Mouse (Mus musculus) liver, postnatal 0 days (tissue): ENCODE results near the gene Olfr458. TPM values are rescaled to one million over a fixed set of nuclear protein-coding genes. Genes with fewer than 3 reads are reported as not detected.

Source experiments
- ATAC-seq: fragments of 200-750 bp; cut with Nextera tagmentation; 2 replicates; pipeline ENCODE4 v1.8.0; 2017; ENCODE audit warnings: mild to moderate bottlenecking, moderate library complexity
- DNase-seq: peaks from one replicate; pipeline ENCODE4 v3.0.0-alpha.2; 2016
- H3K27ac ChIP-seq: fragments of 300-500 bp; sonication (generic); 2 replicates; pipeline ENCODE4 v1.5.1; 2014; ENCODE audit warnings: antibody characterized with exemption, moderate library complexity, mild to moderate bottlenecking, low read depth
- H3K27me3 ChIP-seq: fragments of 300-500 bp; sonication (generic); 2 replicates; pipeline ENCODE4 v1.6.1; 2014; ENCODE audit warnings: low read length, control low read depth, mixed read lengths; ENCODE audit not compliant: insufficient read depth
- H3K36me3 ChIP-seq: fragments of 300-500 bp; sonication (generic); replicated peaks from 2 replicates; pipeline ENCODE4 v1.6.1; 2014; ENCODE audit warnings: mild to moderate bottlenecking, control low read depth, low read length, moderate library complexity, mixed read lengths; ENCODE audit not compliant: insufficient read depth
- H3K4me1 ChIP-seq: fragments of 300-500 bp; sonication (generic); 2 replicates; pipeline ENCODE4 v1.6.1; 2014; ENCODE audit warnings: antibody characterized with exemption, mild to moderate bottlenecking, control low read depth; ENCODE audit not compliant: insufficient read depth
- H3K4me2 ChIP-seq: fragments of 300-500 bp; sonication (generic); 2 replicates; pipeline ENCODE4 v1.6.1; 2014; ENCODE audit warnings: low read depth, mild to moderate bottlenecking, low read length, moderate library complexity, mixed read lengths
- H3K4me3 ChIP-seq: fragments of 300-500 bp; sonication (generic); 2 replicates; pipeline ENCODE4 v1.5.1; 2014; ENCODE audit warnings: low read depth, low read length
- H3K9ac ChIP-seq: fragments of 300-500 bp; sonication (generic); replicated peaks from 2 replicates; pipeline ENCODE4 v1.6.1; 2014; ENCODE audit warnings: mild to moderate bottlenecking, moderate library complexity
- H3K9me3 ChIP-seq: fragments of 300-500 bp; sonication (generic); 2 replicates; pipeline ENCODE4 v1.6.1; 2016; ENCODE audit warnings: mild to moderate bottlenecking, control low read depth, low read length, mixed read lengths
- CTCF ChIP-seq: sonication (generic); IDR thresholded peaks from 2 replicates; pipeline ENCODE4 v1.5.1; 2016; ENCODE audit warnings: antibody characterized with exemption, low read depth
- EP300 ChIP-seq: IDR thresholded peaks from 2 replicates; pipeline ENCODE4 v1.6.1; 2016; ENCODE audit warnings: antibody characterized with exemption, low read depth, mild to moderate bottlenecking
- WGBS: fragments of 180-500 bp; shearing (Covaris S2); extraction: QIAGEN DNeasy Blood & Tissue Kit; methylation state at CpG from one replicate; pipeline ENCODE4 v1.1.7; 2014; ENCODE audit not compliant: insufficient replicate concordance; 5-methylcytosine and 5-hydroxymethylcytosine counted together
- polyA plus RNA-seq: library from polyadenylated mRNA; unstranded; fragments of >200 nt; fragmentation: Nextera tagmentation; extraction: Ambion mirVana; gene quantifications from 2 replicates; pipeline ENCODE4 v1.2.1, GENCODE M21; 2015

The Olfr458 gene
- polyA plus RNA-seq, 1 experiment from 2014 or later, result not detected

DNA sequence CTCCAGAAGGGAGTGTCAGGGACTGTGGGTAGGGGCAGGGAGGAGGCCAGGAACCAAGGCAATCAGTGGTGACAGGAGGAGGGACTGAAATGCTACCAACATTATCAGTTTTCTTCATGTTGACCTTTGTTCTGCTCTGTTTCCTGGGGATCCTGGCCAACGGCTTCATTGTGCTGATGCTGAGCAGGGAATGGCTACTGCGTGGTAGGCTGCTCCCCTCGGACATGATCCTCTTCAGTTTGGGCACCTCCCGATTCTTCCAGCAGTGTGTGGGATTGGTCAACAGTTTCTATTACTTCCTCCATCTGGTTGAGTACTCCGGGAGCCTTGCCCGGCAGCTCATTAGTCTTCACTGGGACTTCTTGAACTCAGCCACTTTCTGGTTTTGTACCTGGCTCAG is 30.6 kb downstream of the Olfr458 start, which contains the start of gene Tas2r126:
Gene Tas2r126, plus strand, starts transcription at position 90 of the 400 bp plus-strand sequence.
- H3K9me3 ChIP-seq, result no peaks in the 10 kb centered on the region

DNA sequence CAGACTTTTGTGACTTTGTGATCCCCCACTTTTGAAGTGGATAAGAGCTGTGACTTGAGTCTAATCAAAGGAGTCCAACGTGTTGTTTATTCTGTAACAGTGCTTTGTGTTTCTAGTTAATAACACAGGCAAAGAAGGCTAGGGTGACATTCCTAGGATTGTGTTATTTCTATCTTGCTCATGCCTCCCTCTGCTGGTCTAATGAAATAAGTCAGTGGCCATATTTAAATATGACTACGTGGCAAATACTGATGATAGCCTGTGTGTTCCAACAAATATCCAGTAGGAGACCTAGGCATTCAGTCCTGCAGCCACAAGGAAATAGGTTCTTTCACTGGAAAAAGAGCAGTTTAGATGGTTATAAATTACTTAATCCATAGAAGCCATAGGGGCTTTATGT is 31.4 kb downstream of the Olfr458 start:
- H3K9me3 ChIP-seq, result no peaks in the 10 kb centered on the region
- TF ChIP-seq CTCF (peak; percentile 40), EP300 (no peak)
- 56% methylated on average over 2 of the region's 2 CpGs for WGBS
- H3K4me1 ChIP-seq, result peaks cover 9% of the 10 kb centered on the region; the same call in 1 of the 2 replicates
- no peak overlapping the region for H3K4me2 ChIP-seq
- H3K9ac ChIP-seq, result no peak overlapping the region
- ATAC-seq (no peak), DNase-seq (no peak)
- H3K27me3 ChIP-seq, result no peaks in the 10 kb centered on the region
- H3K27ac ChIP-seq, result no peak overlapping the region
- no peak overlapping the region for H3K4me3 ChIP-seq
- H3K36me3 ChIP-seq, result no peaks in the 10 kb centered on the region

More for the DNA sequence above, 30.6 kb downstream of the Olfr458 start, which contains the start of gene Tas2r126:
- Histone ChIP-seq H3K4me3 (no peak within 1 kb of the TSS), H3K36me3 (no peaks in the 10 kb centered on the region), H3K27ac (no peak within 1 kb of the TSS), H3K9ac (no peak within 1 kb of the TSS), H3K4me2 (no peak within 1 kb of the TSS), H3K27me3 (no peaks in the 10 kb centered on the region), H3K4me1 (peaks cover 9% of the 10 kb centered on the region; the same call in 1 of the 2 replicates)
- no peak for ATAC-seq
- 60% methylated on average over 6 of the region's 6 CpGs for WGBS
- TF ChIP-seq CTCF (no peak), EP300 (no peak)
- no peak for DNase-seq

- no peak overlapping the region for H3K4me3 ChIP-seq
- 72% methylated on average over 4 of the region's 4 CpGs for WGBS
- no peaks in the 10 kb centered on the region for H3K27me3 ChIP-seq
- H3K4me2 ChIP-seq, result no peak overlapping the region
- no peaks in the 10 kb centered on the region for H3K4me1 ChIP-seq
- TF ChIP-seq EP300 (no peak), CTCF (no peak)
- ATAC-seq (no peak), DNase-seq (no peak)
- H3K9ac ChIP-seq, result no peak overlapping the region
- no peaks in the 10 kb centered on the region for H3K9me3 ChIP-seq
- no peak overlapping the region for H3K27ac ChIP-seq
- no peaks in the 10 kb centered on the region for H3K36me3 ChIP-seq
Observed at GRCm38 (mm10) chr6:42426337-42426736, 38.7 kb downstream of the Olfr458 start.

DNA sequence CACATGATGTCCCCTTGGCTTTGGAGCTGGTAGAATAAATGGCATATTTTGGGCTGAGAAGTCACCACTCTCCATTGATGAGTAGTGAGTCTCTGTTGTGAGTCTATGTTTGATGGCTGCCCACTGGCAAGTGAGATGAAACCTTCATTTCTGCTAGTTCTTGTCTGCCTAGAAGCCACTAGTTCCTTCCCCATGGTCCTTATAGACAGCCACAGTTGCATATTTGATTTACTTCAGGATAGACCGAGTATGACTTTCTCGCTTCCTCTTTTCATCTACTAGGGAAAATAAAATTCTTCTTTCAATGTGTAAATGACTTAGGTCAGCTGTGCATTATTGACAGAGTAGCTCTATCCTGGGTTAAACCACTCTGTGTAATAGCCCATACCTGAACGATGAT is 40.5 kb downstream of the Olfr458 start:
- WGBS, result 58% methylated on average over 3 of the region's 3 CpGs
- no peaks in the 10 kb centered on the region for H3K9me3 ChIP-seq
- no peak overlapping the region for H3K27ac ChIP-seq
- ATAC-seq, result no peak
- H3K4me3 ChIP-seq, result no peak overlapping the region
- TF ChIP-seq EP300 (no peak), CTCF (no peak)
- no peaks in the 10 kb centered on the region for H3K4me1 ChIP-seq
- no peak overlapping the region for H3K9ac ChIP-seq
- H3K4me2 ChIP-seq, result no peak overlapping the region
- no peaks in the 10 kb centered on the region for H3K36me3 ChIP-seq
- no peaks in the 10 kb centered on the region for H3K27me3 ChIP-seq
- no peak for DNase-seq

DNA sequence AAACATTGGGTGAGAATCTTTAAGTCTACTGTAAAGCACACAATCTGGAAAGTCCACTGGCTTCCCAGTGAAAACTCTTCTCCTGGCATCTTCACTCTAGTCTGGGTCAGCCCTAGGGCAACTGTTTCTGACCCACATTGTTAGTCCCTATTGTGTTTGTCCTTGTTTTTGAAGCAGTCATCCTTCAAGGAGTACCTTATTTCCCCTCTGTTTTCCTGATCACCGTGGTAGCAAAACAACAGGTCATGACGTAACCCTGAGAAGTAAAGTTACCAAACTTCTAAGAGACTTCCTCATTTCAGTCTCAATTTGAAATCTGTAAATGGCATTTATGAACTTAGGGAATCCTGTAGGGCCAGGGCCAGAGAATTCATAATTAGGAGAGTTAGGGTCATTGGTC is 43.6 kb downstream of the Olfr458 start:
- Histone ChIP-seq H3K9me3 (no peaks in the 10 kb centered on the region), H3K9ac (no peak overlapping the region), H3K27ac (no peak overlapping the region), H3K27me3 (no peaks in the 10 kb centered on the region), H3K4me1 (no peaks in the 10 kb centered on the region), H3K36me3 (no peaks in the 10 kb centered on the region), H3K4me3 (no peak overlapping the region), H3K4me2 (no peak overlapping the region)
- no peak for DNase-seq
- no peak for TF ChIP-seq EP300
- no peak for TF ChIP-seq CTCF
- ATAC-seq, result peak; percentile 17; the same call in 1 of the 2 replicates
- WGBS, result 31% methylated on average over 2 of the region's 2 CpGs

- H3K4me3 ChIP-seq, result no peak overlapping the region
- no peak overlapping the region for H3K9ac ChIP-seq
- WGBS, result 79% methylated on average over 2 of the region's 2 CpGs
- DNase-seq, result no peak
- TF ChIP-seq CTCF (no peak), EP300 (no peak)
- no peak for ATAC-seq
- H3K4me2 ChIP-seq, result no peak overlapping the region
- no peaks in the 10 kb centered on the region for H3K36me3 ChIP-seq
- no peaks in the 10 kb centered on the region for H3K4me1 ChIP-seq
- no peak overlapping the region for H3K27ac ChIP-seq
- H3K27me3 ChIP-seq, result no peaks in the 10 kb centered on the region
- H3K9me3 ChIP-seq, result no peaks in the 10 kb centered on the region
Observed at GRCm38 (mm10) chr6:42419443-42419842, 45.6 kb downstream of the Olfr458 start.

Other genes starting within 250 kb of the Olfr458 start
- gene Tas2r144, start 249.9 kb downstream of the Olfr458 start, polyA plus RNA-seq, result not detected in 2 replicates
- 20.5 and 26.7 TPM in 2 replicates for gene Gstk1, start 219.3 kb downstream of the Olfr458 start, polyA plus RNA-seq
- gene Tmem139, start 203.2 kb downstream of the Olfr458 start, polyA plus RNA-seq, result not detected in 2 replicates
- 10.3 and 11.1 TPM in 2 replicates for gene Casp2, start 200.2 kb downstream of the Olfr458 start, polyA plus RNA-seq
- gene Clcn1, start 178.5 kb downstream of the Olfr458 start, polyA plus RNA-seq, result 0.09 TPM in 1 of 2 replicates, not detected in the other
- not detected in 2 replicates for gene Fam131b, start 140.6 kb downstream of the Olfr458 start, polyA plus RNA-seq
- 55.3 and 57.8 TPM in 2 replicates for gene Zyx, start 115.6 kb downstream of the Olfr458 start, polyA plus RNA-seq
- 16.8 and 18.7 TPM in 2 replicates for gene Epha1, start 91.9 kb downstream of the Olfr458 start, polyA plus RNA-seq
- gene Tas2r143, start 65.0 kb downstream of the Olfr458 start, polyA plus RNA-seq, result not detected in 2 replicates
- not detected in 2 replicates for gene Tas2r135, start 59.8 kb downstream of the Olfr458 start, polyA plus RNA-seq
- gene Tas2r126, start 30.7 kb downstream of the Olfr458 start, polyA plus RNA-seq, result not detected in 2 replicates
- not detected in 2 replicates for gene Olfr457, start 11.1 kb upstream of the Olfr458 start, polyA plus RNA-seq
- not detected in 2 replicates for gene Olfr456, start 22.0 kb upstream of the Olfr458 start, polyA plus RNA-seq
- not detected in 2 replicates for gene Olfr455, start 82.4 kb upstream of the Olfr458 start, polyA plus RNA-seq
- gene Tcaf3, start 132.5 kb upstream of the Olfr458 start, polyA plus RNA-seq, result not detected in 2 replicates
- 0.11 and 0.12 TPM in 2 replicates for gene Tcaf2, start 180.1 kb upstream of the Olfr458 start, polyA plus RNA-seq
- gene Tcaf1, start 244.9 kb upstream of the Olfr458 start, polyA plus RNA-seq, result 3.8 and 4.7 TPM in 2 replicates